8 mouse cellular contexts compared by ENCODE assay signal in genomic region chr2:122377215-122377674, GRCm38 (mm10). TPM values are rescaled to one million over a fixed set of nuclear protein-coding genes. Genes with fewer than 3 reads are reported as not detected.
DNase-seq lines count a peak whose midpoint lies in the region; ATAC-seq and TF ChIP-seq lines count a peak whose summit lies in the region.

No protein-coding gene starts in this region.

- peak overlapping the region; percentile 94 for H3K27ac ChIP-seq in embryonic facial prominence, embryonic 13.5 days
- H3K27ac ChIP-seq in limb, embryonic 14.5 days (replicated peaks; ENCODE audit: low read depth, low read length): peak overlapping the region; percentile 88
- H3K27ac ChIP-seq in midbrain, postnatal 0 days (ENCODE audit: low read depth, low read length): peak overlapping the region; percentile 96

- peak; percentile 91 for DNase-seq in 3134 (ENCODE audit: extremely low read depth, insufficient read length, low spot score)
- DNase-seq in adrenal gland, postnatal 36 days: peak; percentile 94 to 96
- DNase-seq in heart, adult 8-10 months (ENCODE audit: low spot score): peak; percentile 97
- peak; percentile 99 for DNase-seq in kidney, adult 9 months
- peak; percentile 97 for DNase-seq in limb, embryonic 14.5 days (ENCODE audit: low spot score)
- peak; percentile 98 for DNase-seq in midbrain, postnatal 0 days (ENCODE audit: low spot score)
- peak; percentile 97 to 98 for DNase-seq in spleen, postnatal 14 days (ENCODE audit: low spot score in 2 of 2)

- peak overlapping the region; percentile 79 for H3K9ac ChIP-seq in embryonic facial prominence, embryonic 13.5 days
- peak overlapping the region; percentile 77 for H3K9ac ChIP-seq in limb, embryonic 14.5 days (ENCODE audit: low read depth, low read length, severe bottlenecking)
- H3K9ac ChIP-seq in midbrain, postnatal 0 days (replicated peaks; ENCODE audit: low read length, poor library complexity, severe bottlenecking): peak overlapping the region; percentile 67

- peak overlapping the region; percentile 61 for H3K4me3 ChIP-seq in embryonic facial prominence, embryonic 13.5 days
- H3K4me3 ChIP-seq in limb, embryonic 14.5 days (replicated peaks; ENCODE audit: low read length): peak overlapping the region; percentile 65
- H3K4me3 ChIP-seq in midbrain, postnatal 0 days (ENCODE audit: low read depth, low read length): peak overlapping the region; percentile 58

- ATAC-seq in embryonic facial prominence, embryonic 13.5 days (ENCODE audit: insufficient number of reproducible peaks, insufficient read depth, low FRiP score, low TSS enrichment, low read depth): peak; percentile 89
- peak; percentile 87 for ATAC-seq in limb, embryonic 14.5 days (ENCODE audit: low FRiP score, low read depth)
- ATAC-seq in midbrain, postnatal 0 days (ENCODE audit: low FRiP score): peak; percentile 89

- H3K9me3 ChIP-seq in embryonic facial prominence, embryonic 13.5 days: no peaks in the 10 kb centered on the region
- H3K9me3 ChIP-seq in limb, embryonic 14.5 days (ENCODE audit: control insufficient read depth, low read length): no peaks in the 10 kb centered on the region
- H3K9me3 ChIP-seq in midbrain, postnatal 0 days (ENCODE audit: low read length): no peaks in the 10 kb centered on the region

- H3K27me3 ChIP-seq in embryonic facial prominence, embryonic 13.5 days: no peaks in the 10 kb centered on the region
- H3K27me3 ChIP-seq in limb, embryonic 14.5 days (ENCODE audit: control insufficient read depth, insufficient read depth, low read length): no peaks in the 10 kb centered on the region
- no peaks in the 10 kb centered on the region for H3K27me3 ChIP-seq in midbrain, postnatal 0 days (ENCODE audit: insufficient read depth, low read length)

- peaks cover 7% of the 10 kb centered on the region; the same call in 1 of the 2 replicates for H3K4me1 ChIP-seq in embryonic facial prominence, embryonic 13.5 days
- H3K4me1 ChIP-seq in limb, embryonic 14.5 days (ENCODE audit: control insufficient read depth, insufficient read depth, low read length): no peaks in the 10 kb centered on the region
- no peaks in the 10 kb centered on the region for H3K4me1 ChIP-seq in midbrain, postnatal 0 days (ENCODE audit: insufficient read depth, low read length)

- H3K36me3 ChIP-seq in embryonic facial prominence, embryonic 13.5 days: no peaks in the 10 kb centered on the region
- H3K36me3 ChIP-seq in limb, embryonic 14.5 days (ENCODE audit: control insufficient read depth, insufficient read depth, low read length): no peaks in the 10 kb centered on the region
- H3K36me3 ChIP-seq in midbrain, postnatal 0 days (ENCODE audit: insufficient read depth, low read length): no peaks in the 10 kb centered on the region

- no peak for TF ChIP-seq POLR2A in limb, embryonic 14.5 days (IDR thresholded peaks at IDR 0.05; ENCODE audit: borderline replicate concordance, extremely low read depth, insufficient read depth, insufficient read length)

- under 1% methylated on average over 28 of the region's 28 CpGs for WGBS in embryonic facial prominence, embryonic 13.5 days
- WGBS in limb, embryonic 14.5 days: under 1% methylated on average over 28 of the region's 28 CpGs
- under 1% methylated on average over 28 of the region's 28 CpGs for WGBS in midbrain, postnatal 0 days

- no peak for TF ChIP-seq CTCF in midbrain, postnatal 0 days (IDR thresholded peaks at IDR 0.05)

- H3K4me2 ChIP-seq in embryonic facial prominence, embryonic 13.5 days: peak overlapping the region; percentile 57
- H3K4me2 ChIP-seq in limb, embryonic 14.5 days (replicated peaks; ENCODE audit: low read depth, low read length, severe bottlenecking): peak overlapping the region; percentile 49
- peak overlapping the region; percentile 46 for H3K4me2 ChIP-seq in midbrain, postnatal 0 days (ENCODE audit: low read depth, low read length, poor library complexity, severe bottlenecking)

RNA-seq across cellular contexts. Expression of gene Shf, which starts 8.3 kb away (rescaled TPM):
- total RNA-seq in adrenal gland, postnatal 36 days (2021): 1 to 10 TPM; 9.3 to 9.4 TPM
- polyA plus RNA-seq in embryonic facial prominence, embryonic 13.5 days (2015; fragmentation: Nextera tagmentation; extraction: Ambion mirVana): 4.3 and 6.6 TPM in 2 replicates
- 1 to 10 TPM; 4.4 to 7.3 (median 5.7) TPM for total RNA-seq in heart, adult 8-10 months (2022)
- 34.1 and 34.2 TPM in 2 replicates for polyA plus RNA-seq in limb, embryonic 14.5 days (2012; rRNA removed)
- polyA plus RNA-seq in limb, embryonic 14.5 days (2014; fragmentation: Nextera tagmentation; extraction: Ambion mirVana): 6.5 and 7.8 TPM in 2 replicates
- 95.6 and 138 TPM in 2 replicates for total RNA-seq in midbrain, postnatal 0 days (2014; rRNA removed)
- polyA plus RNA-seq in midbrain, postnatal 0 days (2015; fragmentation: Nextera tagmentation; extraction: Ambion mirVana): 9.2 and 11.6 TPM in 2 replicates

RNA-seq across cellular contexts. Expression of gene Slc28a2, which starts 49.0 kb away (rescaled TPM):
- 1 to 10 TPM; 3.0 to 3.5 TPM for total RNA-seq in adrenal gland, postnatal 36 days (2021)
- 0.40 TPM in 1 of 2 replicates, not detected in the other for polyA plus RNA-seq in embryonic facial prominence, embryonic 13.5 days (2015; fragmentation: Nextera tagmentation; extraction: Ambion mirVana)
- total RNA-seq in heart, adult 8-10 months (2022): 10 to 100 TPM; 16.0 to 22.8 (median 19.8) TPM
- polyA plus RNA-seq in limb, embryonic 14.5 days (2012; rRNA removed): 1.0 and 1.4 TPM in 2 replicates
- 0.50 and 0.78 TPM in 2 replicates for polyA plus RNA-seq in limb, embryonic 14.5 days (2014; fragmentation: Nextera tagmentation; extraction: Ambion mirVana)
- not detected in 2 replicates for total RNA-seq in midbrain, postnatal 0 days (2014; rRNA removed)
- 0.10 TPM in 1 of 2 replicates, not detected in the other for polyA plus RNA-seq in midbrain, postnatal 0 days (2015; fragmentation: Nextera tagmentation; extraction: Ambion mirVana)

Comparison
In these comparisons a context has a peak if more than half of its experiments do, and no peak if none do; other contexts are left out.
1. Peak in every context shown above with its lines: DNase-seq, ATAC-seq, H3K4me3 ChIP-seq and H3K27ac ChIP-seq.